Mouse (Mus musculus) hindbrain, embryonic 11.5 days (tissue): ENCODE results near the gene Gm9857. TPM values are rescaled to one million over a fixed set of nuclear protein-coding genes. Genes with fewer than 3 reads are reported as not detected.

ENCODE experiments used
- ATAC-seq: fragments of 200-750 bp; cut with Nextera tagmentation; 2 replicates; pipeline ENCODE4 v1.8.0; 2017; ENCODE audit warnings: mild to moderate bottlenecking, moderate TSS enrichment, moderate library complexity; ENCODE audit not compliant: low FRiP score
- DNase-seq: peaks from one replicate; pipeline ENCODE4 v3.0.0-alpha.2; 2015; ENCODE audit warnings: low spot score
- H3K27ac ChIP-seq: fragments of 300-500 bp; sonication (generic); 2 replicates; pipeline ENCODE4 v1.5.1; 2014; ENCODE audit warnings: mild to moderate bottlenecking, low read depth, low read length
- H3K27me3 ChIP-seq: fragments of 300-500 bp; sonication (generic); 2 replicates; pipeline ENCODE4 v1.6.1; 2014; ENCODE audit warnings: mild to moderate bottlenecking, low read length, moderate library complexity, mixed read lengths; ENCODE audit not compliant: control insufficient read depth, insufficient read depth
- H3K36me3 ChIP-seq: fragments of 300-500 bp; sonication (generic); 2 replicates; pipeline ENCODE4 v1.6.1; 2014; ENCODE audit warnings: mild to moderate bottlenecking, low read length, moderate library complexity, mixed read lengths; ENCODE audit not compliant: control insufficient read depth, insufficient read depth
- H3K4me1 ChIP-seq: fragments of 300-500 bp; sonication (generic); replicated peaks from 2 replicates; pipeline ENCODE4 v1.6.1; 2014; ENCODE audit warnings: low read length, mixed read lengths; ENCODE audit not compliant: control insufficient read depth, insufficient read depth
- H3K4me2 ChIP-seq: fragments of 300-500 bp; sonication (generic); replicated peaks from 2 replicates; pipeline ENCODE4 v1.6.1; 2014; ENCODE audit warnings: mild to moderate bottlenecking, low read depth, low read length
- H3K4me3 ChIP-seq: fragments of 300-500 bp; sonication (generic); 2 replicates; pipeline ENCODE4 v1.5.1; 2014; ENCODE audit warnings: low read depth, low read length
- H3K9ac ChIP-seq: fragments of 300-500 bp; sonication (generic); 2 replicates; pipeline ENCODE4 v1.6.1; 2014; ENCODE audit warnings: low read depth, low read length
- H3K9me3 ChIP-seq: fragments of 300-500 bp; sonication (generic); 2 replicates; pipeline ENCODE4 v1.6.1; 2016; ENCODE audit warnings: low read length; ENCODE audit not compliant: control insufficient read depth
- WGBS: fragments of 180-500 bp; shearing (Covaris S2); extraction: QIAGEN DNeasy Blood & Tissue Kit; methylation state at CpG from one replicate; pipeline ENCODE4 v1.1.7; 2014; 5-methylcytosine and 5-hydroxymethylcytosine counted together
- polyA plus RNA-seq: library from polyadenylated mRNA; unstranded; fragments of >200 nt; fragmentation: Nextera tagmentation; extraction: Ambion mirVana; gene quantifications from 2 replicates; pipeline ENCODE4 v1.2.1, GENCODE M21; 2014

Gm9857 gene
- polyA plus RNA-seq, 1 experiment from 2014 or later, result 0.52 TPM

DNA sequence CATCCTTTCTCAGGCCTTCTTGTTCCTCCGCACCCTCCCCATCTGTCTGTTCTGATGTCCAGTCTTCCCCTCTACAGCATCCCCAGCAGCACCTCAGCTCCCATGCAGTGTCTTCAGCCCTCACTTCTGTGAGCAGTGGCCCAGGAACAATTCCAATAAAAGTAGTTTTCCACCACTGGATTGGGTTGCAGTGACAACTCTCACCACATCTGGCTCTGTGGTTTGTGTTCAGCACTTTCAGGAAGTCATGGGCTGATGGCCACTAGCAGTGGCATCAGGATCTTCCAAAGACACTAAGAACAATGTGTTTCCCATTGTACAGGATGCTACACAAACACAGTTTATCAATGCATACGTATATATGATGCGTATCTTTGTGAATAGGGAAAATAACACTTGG is 25.8 kb upstream of the Gm9857 start:
- Histone ChIP-seq H3K4me3 (no peak overlapping the region), H3K27ac (no peak overlapping the region), H3K9me3 (no peaks in the 10 kb centered on the region), H3K4me2 (no peak overlapping the region), H3K36me3 (no peaks in the 10 kb centered on the region), H3K27me3 (no peaks in the 10 kb centered on the region), H3K4me1 (peaks cover 7% of the 10 kb centered on the region), H3K9ac (no peak overlapping the region)
- no peak for ATAC-seq
- no peak for DNase-seq
- WGBS, result 94% methylated on average over 3 of the region's 3 CpGs

DNA sequence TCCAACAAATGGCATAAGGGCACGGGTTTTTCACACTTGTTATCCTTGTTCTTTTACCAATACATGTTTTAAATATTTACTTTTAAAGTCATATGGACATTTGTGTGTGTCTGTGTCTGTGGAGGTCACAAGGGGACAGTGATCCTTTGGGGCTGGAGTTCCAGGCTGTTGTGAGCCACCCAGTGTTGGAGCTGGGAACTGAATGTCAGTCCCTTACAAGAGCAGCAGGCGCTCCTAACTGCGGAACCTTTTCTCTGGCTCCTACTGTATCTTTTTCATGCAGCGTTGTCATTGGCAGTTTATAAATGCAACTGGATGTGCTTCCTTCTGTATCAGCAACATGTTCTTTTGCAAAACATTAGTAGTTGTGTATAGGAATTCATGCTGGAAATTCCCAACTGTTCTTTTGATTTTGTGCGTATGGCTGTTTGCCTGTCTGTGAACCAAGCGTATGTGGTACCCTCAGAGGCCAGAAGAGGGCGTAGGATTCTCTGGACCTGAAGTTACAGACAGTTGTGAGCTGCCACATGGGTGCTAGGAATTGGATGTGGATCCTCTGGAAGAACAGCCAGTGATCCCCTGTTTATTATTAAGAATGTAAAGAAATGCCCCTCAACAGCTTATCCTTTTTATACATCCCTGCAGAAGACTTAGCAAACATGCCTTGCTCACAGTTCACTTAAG is 24.3 kb upstream of the Gm9857 start:
- H3K4me3 ChIP-seq, result no peak overlapping the region
- H3K4me1 ChIP-seq, result peaks cover 8% of the 10 kb centered on the region
- no peaks in the 10 kb centered on the region for H3K9me3 ChIP-seq
- ATAC-seq, result no peak
- H3K27me3 ChIP-seq, result no peaks in the 10 kb centered on the region
- DNase-seq, result no peak
- no peaks in the 10 kb centered on the region for H3K36me3 ChIP-seq
- no peak overlapping the region for H3K27ac ChIP-seq
- WGBS, result 69% methylated on average over 7 of the region's 7 CpGs
- no peak overlapping the region for H3K9ac ChIP-seq
- H3K4me2 ChIP-seq, result no peak overlapping the region

DNA sequence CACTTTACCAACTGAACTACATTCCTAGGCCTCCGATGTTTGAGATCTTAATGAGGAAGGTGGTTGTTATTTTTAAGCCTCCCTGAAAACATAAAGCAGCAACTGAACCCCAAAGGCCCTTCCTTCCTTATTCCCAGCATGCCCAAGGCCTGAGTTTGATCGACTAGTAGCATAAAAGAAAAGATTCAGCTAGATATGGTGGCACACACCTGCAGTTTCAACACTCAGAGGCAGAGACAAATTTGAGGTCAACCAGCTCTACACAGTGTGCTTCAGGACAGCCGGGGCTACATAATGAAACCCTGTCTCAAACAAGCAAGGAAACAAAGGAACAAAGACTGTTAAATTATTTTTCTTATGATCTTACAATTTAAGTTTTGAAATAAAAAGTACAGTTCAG is 23.5 kb upstream of the Gm9857 start:
- H3K9me3 ChIP-seq, result no peaks in the 10 kb centered on the region
- peaks cover 8% of the 10 kb centered on the region for H3K4me1 ChIP-seq
- no peak overlapping the region for H3K27ac ChIP-seq
- no peak overlapping the region for H3K4me2 ChIP-seq
- H3K9ac ChIP-seq, result no peak overlapping the region
- DNase-seq (no peak), ATAC-seq (no peak)
- H3K27me3 ChIP-seq, result no peaks in the 10 kb centered on the region
- no peak overlapping the region for H3K4me3 ChIP-seq
- 87% methylated on average over 3 of the region's 3 CpGs for WGBS
- no peaks in the 10 kb centered on the region for H3K36me3 ChIP-seq

DNA sequence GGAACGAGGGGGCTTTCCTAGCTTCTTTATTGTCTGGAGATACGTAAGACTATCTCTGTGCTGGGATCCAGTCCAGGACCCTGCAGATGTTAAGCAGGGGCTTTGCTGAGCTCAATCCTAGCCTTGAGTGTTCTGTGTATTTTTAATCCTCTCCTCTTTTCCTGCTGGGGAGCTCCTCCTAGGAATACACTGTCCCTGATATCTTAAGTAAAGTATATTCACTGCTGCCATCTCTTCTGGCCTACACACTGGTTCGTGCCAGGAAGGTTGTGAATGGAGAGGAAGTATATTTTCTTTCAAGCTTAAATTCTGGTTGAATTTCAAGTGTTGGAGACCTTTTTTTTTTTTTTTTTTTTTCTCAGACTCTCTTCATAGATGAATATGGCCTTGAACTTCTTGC is 23.0 kb upstream of the Gm9857 start:
- Histone ChIP-seq H3K9ac (no peak overlapping the region), H3K9me3 (no peaks in the 10 kb centered on the region), H3K4me3 (no peak overlapping the region), H3K4me2 (no peak overlapping the region), H3K36me3 (no peaks in the 10 kb centered on the region), H3K27me3 (no peaks in the 10 kb centered on the region), H3K4me1 (peaks cover 8% of the 10 kb centered on the region), H3K27ac (no peak overlapping the region)
- ATAC-seq (no peak), DNase-seq (no peak)
- 84% methylated on average over 3 of the region's 3 CpGs for WGBS

DNA sequence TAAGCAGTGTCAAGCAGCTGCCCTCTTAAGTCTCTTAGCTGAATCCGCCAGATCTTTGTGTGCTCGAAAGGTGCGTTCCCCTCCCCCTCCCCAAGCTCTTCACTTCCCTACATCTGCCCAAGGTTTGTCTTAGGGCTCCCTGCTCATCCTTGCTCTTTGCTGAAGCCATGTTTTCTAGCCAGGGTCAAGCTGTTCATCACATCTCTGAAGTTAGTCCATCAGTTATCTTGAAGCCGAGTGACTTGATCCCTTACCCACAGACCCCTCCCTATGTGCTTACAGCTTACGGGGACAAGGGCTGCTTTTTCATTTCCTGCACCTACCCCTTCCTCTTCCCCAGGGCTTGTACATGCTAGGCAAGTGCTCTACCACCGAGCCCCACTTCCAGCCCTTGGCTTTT is 21.4 kb upstream of the Gm9857 start:
- Histone ChIP-seq H3K27me3 (no peaks in the 10 kb centered on the region), H3K4me1 (peaks cover 8% of the 10 kb centered on the region), H3K4me3 (no peak overlapping the region), H3K9ac (peak overlapping the region; percentile 42; the same call in 1 of the 2 replicates), H3K4me2 (peak overlapping the region; percentile 42), H3K27ac (peak overlapping the region; percentile 67), H3K36me3 (no peaks in the 10 kb centered on the region), H3K9me3 (no peaks in the 10 kb centered on the region)
- 40% methylated on average over 6 of the region's 6 CpGs for WGBS
- ATAC-seq (peak; percentile 58), DNase-seq (no peak)

DNA sequence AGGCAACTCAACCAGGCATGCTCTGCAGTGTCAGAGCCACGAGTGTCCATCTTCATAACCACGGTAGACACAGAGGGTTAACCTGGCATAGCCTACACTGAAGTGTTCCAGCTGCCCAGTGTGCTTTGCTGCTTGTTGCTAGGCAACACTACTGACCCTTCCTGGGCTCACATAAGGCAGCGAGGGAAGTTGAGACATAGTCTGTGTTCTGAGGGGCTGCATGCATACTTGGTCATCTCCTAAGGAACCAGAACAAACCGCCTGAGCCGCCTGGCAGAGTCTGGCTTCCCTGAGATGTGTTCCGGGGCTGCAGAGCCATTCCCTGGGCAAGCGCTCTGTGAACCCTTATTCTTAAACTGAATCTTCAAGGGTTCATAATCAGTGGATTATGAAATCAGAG is 21.0 kb upstream of the Gm9857 start:
- H3K9me3 ChIP-seq, result no peaks in the 10 kb centered on the region
- H3K27ac ChIP-seq, result peak overlapping the region; percentile 67
- H3K36me3 ChIP-seq, result no peaks in the 10 kb centered on the region
- ATAC-seq, result peak; percentile 90
- peak; percentile 73 for DNase-seq
- peaks cover 8% of the 10 kb centered on the region for H3K4me1 ChIP-seq
- no peak overlapping the region for H3K4me3 ChIP-seq
- H3K4me2 ChIP-seq, result peak overlapping the region; percentile 42
- 19% methylated on average over 7 of the region's 7 CpGs for WGBS
- peak overlapping the region; percentile 42; the same call in 1 of the 2 replicates for H3K9ac ChIP-seq
- no peaks in the 10 kb centered on the region for H3K27me3 ChIP-seq

DNA sequence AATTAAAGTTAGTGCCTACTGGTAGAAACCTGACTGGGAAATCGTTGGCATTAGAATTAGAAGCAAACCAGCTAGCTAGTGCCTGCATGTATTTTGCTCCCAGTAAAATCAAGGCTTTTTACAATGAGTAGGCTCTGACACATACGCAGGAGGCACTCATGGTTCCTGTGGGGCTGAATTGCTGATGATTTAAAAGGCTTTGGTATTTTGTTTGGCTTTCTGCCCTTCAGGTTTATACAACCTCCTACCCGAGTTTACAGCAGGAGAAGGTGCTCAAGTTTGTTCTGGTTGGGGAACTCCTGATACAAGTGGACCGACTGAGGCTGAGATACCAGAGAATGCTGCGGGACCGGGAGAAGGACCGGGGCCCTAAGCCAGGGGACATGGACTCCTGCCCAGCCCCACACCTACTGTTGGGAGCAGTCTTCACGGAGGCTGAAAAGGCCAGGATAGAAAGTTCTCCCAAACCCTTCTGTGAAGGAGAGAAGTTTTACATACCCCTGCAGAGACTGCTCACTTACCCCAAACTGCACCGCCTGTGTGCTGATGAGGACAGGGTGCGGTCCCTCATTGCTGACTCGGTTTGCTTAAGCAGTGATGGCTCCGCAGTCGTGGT is 19.5 kb upstream of the Gm9857 start:
- no peaks in the 10 kb centered on the region for H3K27me3 ChIP-seq
- ATAC-seq, result no peak
- no peak overlapping the region for H3K4me2 ChIP-seq
- H3K4me3 ChIP-seq, result no peak overlapping the region
- DNase-seq, result no peak
- no peaks in the 10 kb centered on the region for H3K36me3 ChIP-seq
- H3K27ac ChIP-seq, result no peak overlapping the region
- H3K9ac ChIP-seq, result no peak overlapping the region
- no peaks in the 10 kb centered on the region for H3K9me3 ChIP-seq
- H3K4me1 ChIP-seq, result peaks cover 8% of the 10 kb centered on the region
- 77% methylated on average over 13 of the region's 13 CpGs for WGBS

DNA sequence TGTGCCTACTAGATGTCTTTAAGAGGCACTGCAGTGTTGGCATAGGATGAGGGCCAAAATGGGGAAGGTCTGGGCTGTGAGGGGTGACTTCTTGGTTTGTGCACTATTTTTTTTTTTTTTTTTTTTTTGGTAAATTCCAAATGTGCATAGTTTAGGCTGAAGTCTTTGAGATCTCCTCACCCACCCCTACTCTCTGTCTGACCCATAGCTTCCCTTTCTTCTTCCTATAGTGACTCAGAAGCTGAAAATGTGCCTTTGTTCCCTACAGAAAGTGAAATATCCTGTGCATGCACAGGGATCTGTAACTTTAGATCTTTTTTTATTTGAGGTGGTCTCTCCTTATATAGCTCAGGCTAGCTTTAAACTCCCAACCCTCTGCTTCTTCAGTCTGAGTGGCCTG is 17.7 kb upstream of the Gm9857 start:
- H3K4me3 ChIP-seq, result no peak overlapping the region
- H3K9ac ChIP-seq, result no peak overlapping the region
- H3K9me3 ChIP-seq, result no peaks in the 10 kb centered on the region
- no peaks in the 10 kb centered on the region for H3K36me3 ChIP-seq
- peaks cover 8% of the 10 kb centered on the region for H3K4me1 ChIP-seq
- DNase-seq (no peak), ATAC-seq (no peak)
- H3K27me3 ChIP-seq, result no peaks in the 10 kb centered on the region
- no peak overlapping the region for H3K4me2 ChIP-seq
- no peak overlapping the region for H3K27ac ChIP-seq

DNA sequence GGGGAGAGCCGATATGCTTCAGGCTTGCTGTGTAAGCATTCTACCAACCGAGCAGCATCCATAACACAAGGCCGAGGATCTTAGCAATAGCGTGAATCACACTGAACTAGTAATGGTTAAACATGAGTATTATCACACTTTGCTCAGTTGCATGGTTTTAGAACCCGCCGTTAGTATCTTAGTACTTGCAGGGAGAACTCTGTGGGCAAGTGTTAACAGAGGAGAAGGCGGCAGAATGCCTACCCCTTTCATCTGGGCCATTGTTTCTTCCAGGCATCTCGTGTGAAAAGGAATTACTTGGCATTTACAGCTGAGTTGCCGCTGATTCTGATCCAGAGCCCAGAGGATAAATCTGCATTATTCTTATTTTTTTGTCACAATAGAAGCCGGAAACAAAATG is 751 bp upstream of the Gm9857 start:
- Histone ChIP-seq H3K4me3 (no peak overlapping the region), H3K27me3 (no peaks in the 10 kb centered on the region), H3K9ac (no peak overlapping the region), H3K36me3 (no peaks in the 10 kb centered on the region), H3K4me1 (no peaks in the 10 kb centered on the region), H3K9me3 (no peaks in the 10 kb centered on the region), H3K4me2 (no peak overlapping the region), H3K27ac (no peak overlapping the region)
- DNase-seq, result no peak
- ATAC-seq, result no peak
- WGBS, result 87% methylated on average over 10 of the region's 10 CpGs
